Mouse (Mus musculus) cerebellum, postnatal 25 days (tissue): ENCODE data around the gene Fcgr3.

Source experiments
- DNase-seq, 2 experiments: peaks; one replicate each; pipeline ENCODE4 v3.0.0; 2021; ENCODE audit warnings: mixed read lengths in 2 of 2

The Fcgr3 gene

DNA sequence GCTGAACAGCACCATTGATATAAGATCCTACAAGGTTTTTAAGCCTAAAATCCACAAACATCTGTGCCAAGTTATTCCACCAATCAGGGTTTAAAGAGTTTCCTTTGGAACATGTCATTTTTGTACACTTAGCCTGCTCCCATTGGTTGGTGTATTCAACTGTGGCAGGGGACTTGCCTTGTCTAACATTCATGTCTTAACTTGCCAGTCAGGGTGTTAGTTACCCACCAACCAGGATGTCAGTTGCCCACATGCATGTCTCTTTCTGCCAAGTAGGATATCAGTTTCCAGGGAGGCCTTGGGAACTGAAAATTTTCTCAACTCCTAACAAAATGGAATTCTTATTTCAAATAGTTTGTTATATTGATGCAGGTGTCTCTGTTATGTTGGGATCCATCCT, 59.1 kb downstream of the Fcgr3 start:
- DNase-seq = no peak

DNA sequence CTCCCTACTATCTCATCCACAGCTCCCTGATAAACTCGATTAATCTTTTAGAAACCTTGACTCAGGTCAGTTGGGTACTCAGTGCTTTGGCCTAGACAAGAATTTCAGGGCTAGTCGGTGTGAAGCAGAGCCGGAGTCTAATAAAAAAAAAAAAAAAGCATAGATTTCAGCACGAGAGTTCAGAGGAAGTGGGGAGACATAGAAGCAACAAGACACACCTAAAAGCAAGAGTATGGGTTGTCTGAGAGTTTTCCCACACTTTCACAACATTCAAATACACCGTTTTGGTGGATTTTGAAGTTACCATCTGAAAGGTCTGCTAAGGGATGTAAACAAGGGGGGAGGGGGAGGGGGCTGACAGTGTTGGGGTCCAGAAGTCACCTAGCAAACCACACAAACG, 59.7 kb downstream of the Fcgr3 start:
- DNase-seq = no peak
